Mouse (Mus musculus) neural tube, embryonic 14.5 days (tissue): Measurements from ENCODE around the gene Ms4a4c. TPM values are rescaled to one million over a fixed set of nuclear protein-coding genes. Genes with fewer than 3 reads are reported as not detected.
"Not testable (repeated sequence)": the region's sequence is repeated elsewhere in the genome, so short reads cannot be mapped to it uniquely, and the experiment has no call there.

Source experiments
- ATAC-seq: fragments of 200-750 bp; cut with Nextera tagmentation; 2 replicates; pipeline ENCODE4 v1.8.0; 2017; ENCODE audit warnings: low read depth, mild to moderate bottlenecking, moderate TSS enrichment, moderate library complexity
- H3K27ac ChIP-seq: fragments of 300-500 bp; sonication (generic); 2 replicates; pipeline ENCODE4 v1.5.1; 2014; ENCODE audit warnings: low read depth, mild to moderate bottlenecking, control low read depth, low read length, moderate library complexity, mixed read lengths
- H3K27me3 ChIP-seq: fragments of 300-500 bp; sonication (generic); 2 replicates; pipeline ENCODE4 v1.6.1; 2014; ENCODE audit warnings: low read length; ENCODE audit not compliant: control insufficient read depth, insufficient read depth
- H3K36me3 ChIP-seq: fragments of 300-500 bp; sonication (generic); 2 replicates; pipeline ENCODE4 v1.6.1; 2014; ENCODE audit warnings: low read length, mixed read lengths; ENCODE audit not compliant: control insufficient read depth, insufficient read depth
- H3K4me1 ChIP-seq: fragments of 300-500 bp; sonication (generic); 2 replicates; pipeline ENCODE4 v1.6.1; 2014; ENCODE audit warnings: low read length; ENCODE audit not compliant: control insufficient read depth, insufficient read depth
- H3K4me2 ChIP-seq: fragments of 300-500 bp; sonication (generic); 2 replicates; pipeline ENCODE4 v1.6.1; 2014; ENCODE audit warnings: mild to moderate bottlenecking, low read depth, low read length, control low read depth
- H3K4me3 ChIP-seq: fragments of 300-500 bp; sonication (generic); 2 replicates; pipeline ENCODE4 v1.5.1; 2014; ENCODE audit warnings: low read depth, low read length, control low read depth, mixed read lengths
- H3K9ac ChIP-seq: fragments of 300-500 bp; sonication (generic); replicated peaks from 2 replicates; pipeline ENCODE4 v1.6.1; 2014; ENCODE audit warnings: low read depth, mild to moderate bottlenecking, control low read depth, low read length, mixed read lengths
- H3K9me3 ChIP-seq: fragments of 300-500 bp; sonication (generic); 2 replicates; pipeline ENCODE4 v1.6.1; 2016; ENCODE audit warnings: low read length; ENCODE audit not compliant: control insufficient read depth
- WGBS: fragments of 180-500 bp; shearing (Covaris S2); extraction: QIAGEN DNeasy Blood & Tissue Kit; methylation state at CpG from one replicate; pipeline ENCODE4 v1.1.7; 2014; 5-methylcytosine and 5-hydroxymethylcytosine counted together
- polyA plus RNA-seq: library from polyadenylated mRNA; unstranded; fragments of >200 nt; fragmentation: Nextera tagmentation; extraction: Ambion mirVana; gene quantifications from 2 replicates; pipeline ENCODE4 v1.2.1, GENCODE M21; 2014

The Ms4a4c gene
- polyA plus RNA-seq, 1 experiment from 2014 or later = not detected

- H3K9me3 ChIP-seq = no peaks in the 10 kb centered on the region
- no peaks in the 10 kb centered on the region for H3K36me3 ChIP-seq
- H3K9ac ChIP-seq = no peak overlapping the region
- H3K27ac ChIP-seq = no peak overlapping the region
- H3K4me1 ChIP-seq = no peaks in the 10 kb centered on the region
- no peak overlapping the region for H3K4me2 ChIP-seq
- 96% methylated on average over 4 of the region's 4 CpGs for WGBS
- no peak overlapping the region for H3K4me3 ChIP-seq
- no peaks in the 10 kb centered on the region for H3K27me3 ChIP-seq
- ATAC-seq = no peak
Measured at GRCm38 (mm10) chr19:11435058-11435834, 30.7 kb downstream of the Ms4a4c start.

DNA sequence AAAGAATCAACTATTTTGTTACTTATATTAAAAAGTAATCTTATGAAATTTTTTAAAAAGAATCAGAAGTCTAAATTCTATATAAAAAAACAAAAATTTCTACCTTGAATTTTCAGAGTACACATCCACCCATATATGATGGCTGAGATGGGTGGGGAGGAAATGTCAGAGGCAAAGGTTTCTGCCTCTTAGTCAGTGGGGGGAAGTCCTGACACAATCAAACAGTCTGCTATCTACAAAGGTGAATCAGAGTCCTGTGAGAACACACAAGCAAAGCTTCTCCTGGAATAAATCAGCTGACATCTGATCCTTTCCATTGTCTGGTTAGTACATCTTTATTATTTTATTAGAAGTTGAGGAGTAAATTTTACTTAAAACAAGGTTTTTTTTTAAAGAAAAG is 38.8 kb downstream of the Ms4a4c start, which contains the start of gene Ms4a4b:
TSS of gene Ms4a4b (plus strand) at position 216 of the 400 bp plus-strand sequence.
- H3K27me3 ChIP-seq = no peaks in the 10 kb centered on the region
- no peaks in the 10 kb centered on the region for H3K9me3 ChIP-seq
- H3K4me3 ChIP-seq = no peak within 1 kb of the TSS
- H3K27ac ChIP-seq = no peak within 1 kb of the TSS
- no peak within 1 kb of the TSS for H3K4me2 ChIP-seq
- no peaks in the 10 kb centered on the region for H3K4me1 ChIP-seq
- H3K36me3 ChIP-seq = no peaks in the 10 kb centered on the region
- H3K9ac ChIP-seq = no peak within 1 kb of the TSS
- ATAC-seq = no peak

DNA sequence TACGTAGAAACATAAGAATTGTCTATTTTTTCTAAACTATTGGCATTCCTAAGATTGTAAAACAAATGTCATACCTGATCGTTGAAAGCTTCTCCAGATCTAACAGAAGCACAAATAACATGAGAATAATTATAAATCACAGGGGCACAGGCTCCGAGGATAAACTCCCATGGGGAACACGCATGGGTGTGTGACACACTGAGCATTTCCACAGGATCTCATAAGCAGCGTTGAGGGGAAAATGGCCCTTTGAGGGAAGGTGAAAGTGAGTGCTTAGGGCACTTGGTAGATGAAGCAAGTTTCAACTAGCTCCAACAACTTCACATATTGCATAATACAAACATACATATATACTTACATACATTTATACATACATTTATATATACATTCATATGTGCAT is 39.4 kb downstream of the Ms4a4c start:
- no peak overlapping the region for H3K27ac ChIP-seq
- no peak overlapping the region for H3K4me2 ChIP-seq
- H3K27me3 ChIP-seq = no peaks in the 10 kb centered on the region
- H3K9ac ChIP-seq = no peak overlapping the region
- no peaks in the 10 kb centered on the region for H3K36me3 ChIP-seq
- WGBS = 89% methylated on average over 5 of the region's 5 CpGs
- no peaks in the 10 kb centered on the region for H3K4me1 ChIP-seq
- H3K4me3 ChIP-seq = no peak overlapping the region
- ATAC-seq = no peak
- no peaks in the 10 kb centered on the region for H3K9me3 ChIP-seq

- H3K4me1 ChIP-seq = no peaks in the 10 kb centered on the region
Measured at GRCm38 (mm10) chr19:11447238-11447637, 42.7 kb downstream of the Ms4a4c start.

DNA sequence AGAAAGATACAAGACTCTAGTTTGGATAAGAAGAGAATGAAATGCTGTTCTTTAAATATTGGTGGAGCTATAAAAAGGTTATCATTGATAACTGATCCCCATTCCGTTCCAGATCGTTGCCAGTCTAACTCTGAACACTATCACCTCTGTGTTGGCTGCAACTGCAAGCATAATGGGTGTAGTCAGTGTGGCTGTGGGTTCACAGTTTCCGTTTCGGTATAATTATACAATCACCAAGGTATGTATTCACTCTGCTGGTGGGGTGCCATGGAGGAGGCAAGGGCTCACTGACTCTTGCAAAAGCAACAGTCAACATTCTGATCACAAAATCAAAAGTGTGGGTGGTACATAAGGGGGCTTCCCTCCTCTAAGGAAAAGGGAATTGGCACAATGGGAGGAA is 54.5 kb downstream of the Ms4a4c start:
- H3K27ac ChIP-seq, H3K9me3 ChIP-seq, H3K4me2 ChIP-seq, H3K27me3 ChIP-seq, H3K4me3 ChIP-seq, H3K4me1 ChIP-seq, H3K9ac ChIP-seq, ATAC-seq, H3K36me3 ChIP-seq: not testable (repeated sequence)
- WGBS = 90% methylated on average over 2 of the region's 4 CpGs

More at GRCm38 (mm10) chr19:11447238-11447637, 42.7 kb downstream of the Ms4a4c start:
- H3K27me3 ChIP-seq = no peaks in the 10 kb centered on the region
- 88% methylated on average over 2 of the region's 2 CpGs for WGBS
- H3K27ac ChIP-seq = no peak overlapping the region
- no peaks in the 10 kb centered on the region for H3K36me3 ChIP-seq
- no peak overlapping the region for H3K4me2 ChIP-seq
- ATAC-seq = no peak
- no peak overlapping the region for H3K9ac ChIP-seq
- H3K9me3 ChIP-seq = no peaks in the 10 kb centered on the region
- no peak overlapping the region for H3K4me3 ChIP-seq

- not testable (repeated sequence) for ATAC-seq, H3K4me3 ChIP-seq, H3K27ac ChIP-seq, H3K9ac ChIP-seq, H3K9me3 ChIP-seq, H3K4me1 ChIP-seq, H3K27me3 ChIP-seq, H3K4me2 ChIP-seq, H3K36me3 ChIP-seq
- WGBS = 46% methylated on average over 1 of the region's 1 CpGs
Measured at GRCm38 (mm10) chr19:11464795-11465194, 60.2 kb downstream of the Ms4a4c start.

DNA sequence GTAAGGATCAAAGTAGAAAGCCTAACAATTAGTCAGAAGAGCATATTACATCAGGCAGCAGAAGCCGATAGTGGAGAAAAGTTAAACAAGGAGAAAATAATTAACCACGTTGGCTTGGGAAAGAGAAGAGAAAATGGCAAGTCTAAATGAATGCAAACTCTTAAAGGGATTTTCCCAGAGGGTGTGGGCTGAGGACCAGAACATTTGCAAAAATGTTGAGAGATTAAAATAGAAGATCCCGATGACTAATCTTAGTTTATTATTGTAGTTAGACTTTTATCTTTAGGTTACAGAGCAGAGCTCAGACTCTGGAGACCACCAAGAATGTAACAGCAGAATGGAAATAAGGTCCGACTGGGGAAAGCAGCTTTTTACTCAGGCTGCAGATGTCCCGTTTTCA is 61.9 kb downstream of the Ms4a4c start:
- Histone ChIP-seq H3K4me3 (no peak overlapping the region), H3K36me3 (no peaks in the 10 kb centered on the region), H3K4me1 (no peaks in the 10 kb centered on the region), H3K27ac (no peak overlapping the region), H3K9ac (no peak overlapping the region), H3K9me3 (no peaks in the 10 kb centered on the region), H3K4me2 (no peak overlapping the region), H3K27me3 (no peaks in the 10 kb centered on the region)
- ATAC-seq = no peak
- 86% methylated on average over 5 of the region's 5 CpGs for WGBS

- not testable (repeated sequence) for H3K9ac ChIP-seq, H3K4me1 ChIP-seq, H3K27ac ChIP-seq, ATAC-seq, H3K4me3 ChIP-seq, H3K36me3 ChIP-seq, H3K27me3 ChIP-seq, H3K9me3 ChIP-seq, H3K4me2 ChIP-seq
- WGBS = 71% methylated on average over 1 of the region's 1 CpGs
Measured at GRCm38 (mm10) chr19:11468361-11468760, 63.8 kb downstream of the Ms4a4c start.

DNA sequence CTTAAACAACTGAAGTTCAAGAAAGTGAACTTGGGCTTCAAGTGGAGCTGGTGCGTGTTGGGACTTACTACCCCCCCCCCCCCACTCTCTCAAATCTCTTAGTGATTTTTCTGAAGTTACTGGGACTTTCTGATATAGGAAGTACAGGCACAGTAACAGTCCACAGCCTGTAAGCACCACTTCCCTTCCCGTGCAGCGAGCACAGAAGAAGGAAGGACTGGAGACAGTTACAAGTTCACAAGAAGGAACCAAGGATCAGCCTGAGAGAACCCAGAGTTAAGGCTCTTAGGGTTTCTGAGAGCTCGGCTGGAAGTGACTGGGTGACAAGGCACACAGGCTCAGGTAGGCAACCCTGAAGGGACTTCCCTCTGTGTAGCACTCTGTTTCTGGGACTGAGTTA is 64.6 kb downstream of the Ms4a4c start, which contains the start of gene Ms4a6c:
TSS of gene Ms4a6c (plus strand) at position 152 of the 400 bp plus-strand sequence.
- not testable (repeated sequence) for ATAC-seq, H3K36me3 ChIP-seq, H3K4me2 ChIP-seq, H3K4me3 ChIP-seq, H3K27ac ChIP-seq, H3K9me3 ChIP-seq, H3K4me1 ChIP-seq, H3K27me3 ChIP-seq, H3K9ac ChIP-seq
- WGBS = 90% methylated on average over 4 of the region's 4 CpGs
